Mouse (Mus musculus): ENCODE results near the gene Kcnc1. TPM values are rescaled to one million over a fixed set of nuclear protein-coding genes. Genes with fewer than 3 reads are reported as not detected.

Kcnc1 gene
- 104 TPM for polyA plus RNA-seq (2015; fragmentation: Illumina TruSeq; extraction: RNeasy Lipid Tissue Mini Kit (QIAGEN cat#74804); ENCODE audit: low read depth, low replicate concordance)

GRCm38 (mm10) chr7:46396231-46396927, at the start of gene Kcnc1:
Gene Kcnc1 (plus strand): TSS chr7:46396497.

DNA sequence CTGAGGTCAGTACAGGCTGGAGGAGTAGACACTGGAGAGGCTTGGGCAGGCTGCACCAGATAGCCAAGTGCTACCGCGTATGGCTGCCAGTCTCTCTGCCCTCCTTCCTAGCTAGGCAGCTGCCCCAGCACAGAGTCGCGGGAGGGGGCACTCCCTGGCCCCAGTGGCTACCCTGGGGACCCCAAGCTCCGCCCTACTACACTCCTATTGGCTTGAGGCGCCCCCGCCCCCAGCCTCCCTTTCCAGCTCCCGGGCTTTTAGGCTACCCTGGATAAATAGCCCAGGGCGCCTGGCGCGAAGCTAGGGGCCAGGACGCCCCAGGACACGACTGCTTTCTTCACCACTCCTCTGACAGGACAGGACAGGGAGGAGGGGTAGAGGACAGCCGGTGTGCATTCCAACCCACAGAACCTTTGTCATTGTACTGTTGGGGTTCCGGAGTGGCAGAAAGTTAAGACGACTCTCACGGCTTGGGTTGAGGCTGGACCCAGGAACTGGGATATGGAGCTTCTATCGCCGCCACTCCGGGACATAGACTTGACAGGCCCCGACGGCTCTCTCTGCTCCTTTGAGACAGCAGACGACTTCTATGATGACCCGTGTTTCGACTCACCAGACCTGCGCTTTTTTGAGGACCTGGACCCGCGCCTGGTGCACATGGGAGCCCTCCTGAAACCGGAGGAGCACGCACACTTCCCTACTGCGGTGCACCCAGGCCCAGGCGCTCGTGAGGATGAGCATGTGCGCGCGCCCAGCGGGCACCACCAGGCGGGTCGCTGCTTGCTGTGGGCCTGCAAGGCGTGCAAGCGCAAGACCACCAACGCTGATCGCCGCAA, 19.9 kb upstream of the Kcnc1 start, which contains the start of gene Myod1:
Gene Myod1, plus strand, starts transcription at position 303 of the 836 bp plus-strand sequence.

Other genes with a start within 250 kb of the Kcnc1 start
- gene Abcc8, start 216.5 kb upstream of the Kcnc1 start, polyA plus RNA-seq (2015; fragmentation: Illumina TruSeq; extraction: RNeasy Lipid Tissue Mini Kit (QIAGEN cat#74804); ENCODE audit: low read depth, low replicate concordance): 21.2 TPM
- gene Ush1c, start 158.0 kb upstream of the Kcnc1 start, polyA plus RNA-seq (2015; fragmentation: Illumina TruSeq; extraction: RNeasy Lipid Tissue Mini Kit (QIAGEN cat#74804); ENCODE audit: low read depth, low replicate concordance): not detected
- gene Otog, start 155.5 kb upstream of the Kcnc1 start, polyA plus RNA-seq (2015; fragmentation: Illumina TruSeq; extraction: RNeasy Lipid Tissue Mini Kit (QIAGEN cat#74804); ENCODE audit: low read depth, low replicate concordance): not detected
- not detected for gene Myod1, start 20.0 kb upstream of the Kcnc1 start, polyA plus RNA-seq (2015; fragmentation: Illumina TruSeq; extraction: RNeasy Lipid Tissue Mini Kit (QIAGEN cat#74804); ENCODE audit: low read depth, low replicate concordance)
- gene Sergef, start 243.3 kb downstream of the Kcnc1 start, polyA plus RNA-seq (2015; fragmentation: Illumina TruSeq; extraction: RNeasy Lipid Tissue Mini Kit (QIAGEN cat#74804); ENCODE audit: low read depth, low replicate concordance): 35.9 TPM